Mouse (Mus musculus): Measurements from ENCODE around the gene Upk3b. TPM values are rescaled to one million over a fixed set of nuclear protein-coding genes. Genes with fewer than 3 reads are reported as not detected.

Upk3b gene
- total RNA-seq (2021) (10 to 100 TPM in 1 of 2 experiments, 1 to 10 TPM in 1; 8.8 to 10.8 TPM), polyA plus RNA-seq (2012; rRNA removed) (8.5 and 8.9 TPM in 2 replicates)
- long read RNA-seq, transcript Upk3b-201 (6 exons, 3,530 nt) = major isoform, 21 of 24 reads
- long read RNA-seq, partial matches to known transcripts = 3 of 24 reads
- long read RNA-seq, other reads (novel, unspliced or antisense) = 0 of 24 reads

DNA sequence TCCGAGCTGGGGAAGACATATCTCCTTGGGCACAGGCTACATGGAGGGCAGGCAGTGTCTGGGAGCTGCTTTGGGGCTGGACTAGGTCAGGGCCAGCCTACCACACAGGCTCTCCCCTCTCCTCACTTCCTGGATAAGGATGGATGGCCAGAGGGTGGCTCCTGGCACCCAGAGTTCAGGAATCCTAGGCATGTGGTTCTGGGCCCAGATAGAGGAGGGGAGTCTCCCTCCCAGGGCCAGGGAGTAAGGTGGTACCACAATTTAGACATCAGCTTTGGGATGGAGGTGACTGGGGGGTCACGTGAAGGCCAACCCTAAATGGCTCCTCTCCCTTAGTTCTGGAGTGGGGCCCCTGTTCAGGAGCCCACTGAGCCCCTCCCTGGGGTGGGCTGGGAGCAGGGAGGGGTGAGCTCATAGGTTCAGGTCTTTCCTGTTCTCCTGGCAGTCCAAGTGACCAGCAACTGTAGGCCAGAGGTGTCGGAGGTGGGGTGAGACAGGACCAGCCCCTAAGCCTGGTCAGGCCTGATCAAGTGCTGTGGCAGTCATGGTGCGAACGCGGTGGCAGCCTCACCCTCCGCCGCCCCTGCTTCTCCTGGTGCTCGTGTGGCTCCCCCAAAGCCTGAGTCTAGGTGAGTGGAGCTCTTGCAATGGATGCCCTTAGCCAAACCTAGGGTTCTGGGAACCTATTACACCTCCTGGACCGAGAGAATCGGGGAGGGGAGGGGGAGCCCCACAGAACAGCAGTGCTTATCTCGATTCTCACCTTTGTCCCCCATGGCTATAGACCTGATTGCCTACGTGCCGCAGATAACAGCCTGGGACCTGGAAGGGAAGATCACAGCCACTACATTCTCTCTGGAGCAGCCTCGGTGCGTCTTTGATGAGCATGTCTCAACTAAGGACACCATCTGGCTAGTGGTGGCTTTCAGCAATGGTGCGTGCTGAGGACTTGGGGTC lies at the start of gene Upk3b:
Gene Upk3b (plus strand): TSS at position 239 of the 957 bp plus-strand sequence.
- DNase-seq = no peak

DNA sequence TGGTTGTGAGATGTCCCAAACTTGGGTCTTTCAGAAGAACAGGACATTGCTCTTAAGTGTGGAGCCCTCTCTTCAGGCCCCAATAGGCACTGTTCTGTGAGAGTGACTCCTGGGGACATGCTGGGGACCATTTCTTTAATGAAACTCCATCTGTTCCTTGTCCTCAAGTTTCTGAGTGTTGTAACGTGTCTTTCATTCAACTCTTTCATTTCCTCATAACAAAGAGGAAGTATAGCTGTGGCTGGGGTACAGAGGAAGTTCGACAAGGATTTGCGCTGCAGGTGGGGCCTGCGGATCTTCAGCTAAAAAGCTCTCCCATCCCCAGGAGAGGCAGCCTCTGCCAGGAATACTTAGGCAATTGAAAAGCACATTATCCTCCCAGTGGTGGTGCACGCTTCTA lies 47.7 kb upstream of the Upk3b start:
- no peak for DNase-seq

DNA sequence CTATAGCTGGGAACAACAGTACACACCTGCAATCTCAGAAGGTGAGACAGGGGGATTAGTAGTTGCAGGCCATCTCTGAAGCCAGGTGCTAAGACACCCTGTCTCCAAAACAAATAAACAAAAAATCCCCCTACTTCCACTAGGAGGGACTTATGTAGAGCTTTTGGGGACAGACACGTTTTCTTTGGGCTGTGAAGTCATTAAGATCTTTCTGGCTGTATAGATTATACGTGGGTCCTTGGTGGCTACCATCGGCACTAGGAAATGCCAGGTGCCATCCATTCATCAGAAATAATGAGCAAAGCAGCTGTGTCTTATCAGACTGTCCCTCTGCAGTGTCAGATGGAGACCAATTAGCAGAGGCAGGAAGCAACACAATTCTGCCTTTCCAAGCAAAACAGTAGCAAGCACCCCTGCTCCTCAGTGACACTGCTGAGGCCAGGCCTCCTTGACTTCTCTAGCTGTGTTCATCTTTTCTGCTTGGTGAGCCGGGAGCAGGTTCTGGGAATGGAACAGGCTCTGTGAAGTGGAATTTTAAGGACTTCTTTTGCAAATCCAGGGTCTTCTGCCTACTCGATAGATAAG lies 44.8 kb upstream of the Upk3b start:
- DNase-seq = no peak

DNA sequence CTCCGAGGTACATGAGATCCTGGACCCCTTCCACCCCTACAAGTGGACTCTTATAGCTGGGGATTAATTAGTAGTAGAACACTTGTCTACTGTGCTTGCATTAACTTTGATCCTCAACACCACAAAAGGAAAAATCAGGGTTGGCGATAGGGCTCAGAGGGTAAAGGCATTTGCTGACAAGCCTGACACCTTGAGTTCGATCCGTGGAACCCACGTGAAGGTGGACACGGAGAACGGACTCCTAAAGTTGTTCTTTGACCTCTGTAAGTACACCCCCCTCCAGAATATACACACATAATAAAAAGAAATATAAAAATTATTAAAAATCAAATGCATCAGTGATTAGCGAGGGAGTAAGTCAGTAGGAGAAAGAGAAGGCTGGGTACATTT lies 44.0 kb upstream of the Upk3b start:
- DNase-seq = no peak

DNA sequence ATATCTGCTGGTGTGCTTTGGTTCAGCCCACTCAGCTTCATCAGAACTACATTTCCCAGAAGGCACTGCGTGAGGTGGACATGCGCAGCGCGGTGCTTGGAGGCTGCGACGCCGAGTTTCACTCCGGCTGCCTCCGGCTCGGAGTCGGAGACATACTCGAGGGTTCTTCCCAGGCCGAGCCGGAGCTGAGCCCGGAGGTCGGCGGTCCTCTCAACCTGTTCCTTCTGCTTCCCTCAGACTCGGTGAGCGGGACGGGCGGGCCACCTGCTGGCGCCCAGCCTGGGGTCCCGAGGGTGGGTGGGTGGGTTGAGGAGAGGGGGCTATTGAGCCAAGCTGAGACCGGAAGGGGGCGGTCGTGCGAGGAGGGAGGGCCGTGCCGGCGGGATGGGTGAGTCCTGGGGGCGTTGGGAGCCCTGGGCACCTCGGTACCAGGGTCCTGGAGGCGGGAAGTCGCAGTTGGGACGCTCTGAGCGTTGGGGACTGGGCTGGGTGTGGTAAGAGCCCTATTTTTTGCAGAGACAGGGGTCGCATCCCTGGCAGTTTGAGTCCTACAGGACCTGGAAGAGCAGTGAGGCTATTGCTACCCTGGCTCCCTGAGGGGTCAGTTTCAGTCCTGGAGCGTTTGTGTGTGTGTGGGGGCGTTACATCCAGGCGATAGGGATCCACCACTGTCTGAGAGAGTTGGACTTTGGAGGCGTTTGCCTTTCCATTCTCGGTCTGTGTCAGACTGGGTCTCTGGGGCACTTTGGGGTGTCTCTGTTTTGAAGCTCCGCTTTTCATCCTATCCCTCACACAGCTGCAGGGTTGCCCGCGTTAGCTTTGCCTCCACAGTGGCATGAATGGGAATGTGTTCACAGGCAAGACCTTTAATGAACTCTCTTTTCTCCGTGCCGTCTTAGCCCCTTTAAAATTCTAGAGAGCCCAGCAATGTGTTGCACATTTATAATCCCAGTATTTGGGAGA lies 43.3 kb upstream of the Upk3b start, which contains the start of gene Dtx2:
Gene Dtx2 (plus strand): TSS at position 76 of the 963 bp plus-strand sequence.
- peak; percentile 92 for DNase-seq

DNA sequence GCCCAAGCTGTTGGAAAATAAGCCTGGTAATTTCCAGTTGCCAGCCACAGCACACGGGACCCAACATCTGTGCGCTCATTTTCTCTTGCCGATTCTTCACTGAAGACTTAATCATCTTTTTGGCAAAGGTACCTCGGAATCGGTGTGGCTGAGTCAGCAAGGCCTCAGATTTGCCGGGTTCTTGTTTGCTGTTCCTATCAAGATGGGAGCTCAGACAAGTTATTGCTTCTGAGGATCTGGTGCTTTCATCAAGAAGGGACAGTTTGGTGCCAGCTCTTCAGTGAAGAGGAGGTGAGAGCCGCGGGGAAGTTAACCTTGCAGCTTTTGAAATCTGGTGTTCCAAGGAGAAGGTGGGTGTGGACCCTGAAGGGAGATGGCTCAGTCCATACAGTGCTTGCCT lies 42.1 kb upstream of the Upk3b start:
- peak; percentile 49 for DNase-seq

DNA sequence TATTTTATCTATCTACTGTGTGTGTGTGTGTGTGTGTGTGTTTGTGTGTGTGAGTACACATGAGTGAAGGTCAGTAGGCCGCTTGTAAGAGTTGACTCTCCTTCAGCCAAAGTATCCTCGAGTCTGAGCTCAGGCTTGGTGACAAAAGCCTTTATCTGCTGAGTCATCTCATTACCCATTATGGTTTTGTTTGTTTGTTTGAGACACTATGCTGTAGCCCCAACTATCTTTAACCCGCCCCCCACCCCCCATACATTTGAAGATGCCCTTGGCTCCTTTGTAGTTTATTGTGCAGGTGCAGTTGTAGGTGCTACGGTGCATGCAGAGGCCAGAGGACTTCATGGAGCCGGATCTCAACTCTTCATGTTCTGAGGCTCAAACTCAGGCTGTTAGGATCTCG lies 37.1 kb upstream of the Upk3b start:
- no peak for DNase-seq

DNA sequence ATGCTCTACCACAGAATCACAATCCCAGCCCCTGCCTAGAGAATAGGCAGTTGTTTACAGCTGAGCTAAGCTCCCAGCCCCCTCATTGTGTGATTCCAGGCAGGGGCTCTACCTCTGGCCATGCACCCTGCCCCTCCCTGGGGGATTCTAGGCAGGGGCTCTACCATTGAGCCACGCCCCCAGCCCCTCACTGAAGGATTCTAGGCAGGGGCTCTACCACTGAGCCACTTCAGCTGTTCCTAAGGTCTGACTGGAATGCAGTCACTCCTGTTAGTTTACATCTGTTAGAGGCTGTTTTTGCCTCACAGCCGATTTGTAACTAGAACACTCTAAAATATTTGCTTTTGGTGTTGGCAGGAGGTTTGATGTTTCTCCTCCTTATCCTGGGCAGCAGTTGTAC lies 36.0 kb upstream of the Upk3b start:
- no peak for DNase-seq

DNA sequence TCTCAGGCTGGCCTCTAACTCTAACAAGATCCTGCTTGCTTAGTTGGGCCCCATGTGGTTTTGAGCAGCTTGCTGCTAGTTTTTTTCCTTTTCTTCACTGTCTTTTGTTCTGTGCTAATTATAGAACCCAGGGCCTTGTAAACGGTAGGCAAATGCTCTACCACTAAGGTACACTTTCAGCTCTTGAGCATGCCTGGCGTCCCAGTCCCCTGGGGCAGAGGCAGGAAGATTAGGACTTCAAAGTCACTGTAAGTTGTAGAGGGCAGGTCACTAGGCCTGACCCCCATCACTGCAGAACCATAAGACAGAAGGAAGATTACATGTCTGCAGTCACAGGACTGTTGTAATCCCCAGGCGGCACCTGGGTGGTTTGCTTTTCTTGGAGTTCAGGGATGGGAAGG lies 35.5 kb upstream of the Upk3b start:
- DNase-seq = no peak

DNA sequence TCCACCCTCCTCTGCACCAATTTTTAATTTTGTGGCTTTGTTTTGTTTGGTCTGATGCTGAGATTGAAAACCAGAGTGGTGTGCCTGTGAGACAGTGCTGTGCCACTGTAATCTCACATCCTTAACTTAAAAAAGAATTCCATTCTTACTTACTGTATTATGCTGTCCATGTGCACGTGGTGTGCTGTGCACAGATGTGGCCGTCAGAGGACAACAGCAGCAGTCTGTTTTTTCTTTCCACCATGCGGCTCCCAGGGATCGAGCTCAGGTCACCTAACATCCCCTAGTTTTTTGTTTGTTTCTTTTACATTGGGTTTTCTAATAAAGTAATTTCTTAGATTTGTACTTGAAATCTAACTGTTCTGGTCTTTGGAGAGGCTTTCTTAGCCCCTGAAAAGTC lies 33.8 kb upstream of the Upk3b start:
- DNase-seq = no peak

DNA sequence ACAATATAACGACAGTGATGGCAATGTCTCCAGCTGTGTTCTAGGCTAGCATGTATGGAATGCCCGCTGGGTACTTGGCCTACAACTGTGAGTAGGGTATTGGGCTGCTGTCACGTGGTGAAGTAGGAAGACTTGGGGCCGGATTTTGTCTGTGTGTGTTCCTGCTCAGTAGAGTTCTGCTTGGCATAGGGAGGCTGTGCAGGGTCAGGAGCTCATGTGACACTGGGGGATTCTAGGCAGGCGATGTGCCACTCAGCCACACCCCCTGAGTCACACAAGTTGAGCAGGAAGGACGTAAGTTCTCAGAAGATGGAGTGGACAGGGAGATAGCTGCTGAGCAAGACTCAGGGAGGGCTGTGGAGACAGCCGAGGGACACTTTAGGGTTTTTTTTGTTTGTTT lies 30.6 kb upstream of the Upk3b start:
- DNase-seq = peak; percentile 41

DNA sequence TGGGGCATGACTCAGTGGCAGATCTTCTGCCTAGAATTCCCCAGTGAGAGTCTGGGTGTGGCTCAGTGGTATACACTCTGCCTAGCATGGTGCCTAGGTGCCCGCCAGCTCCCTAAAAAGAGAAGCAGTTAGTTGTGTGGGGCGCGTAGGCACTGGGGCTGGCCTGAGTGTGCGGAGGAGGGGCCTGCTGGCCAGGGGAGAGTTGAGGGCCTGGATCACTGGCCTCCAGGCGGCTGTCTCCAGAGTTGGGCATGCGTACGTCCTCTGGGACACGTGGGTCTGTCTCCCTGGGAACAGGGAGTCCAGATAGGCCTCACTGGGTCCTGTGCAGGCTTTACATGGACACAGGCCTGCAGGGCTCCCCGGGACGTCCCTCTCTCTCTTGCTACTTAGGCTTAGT lies 23.4 kb upstream of the Upk3b start:
- peak; percentile 44 for DNase-seq

DNA sequence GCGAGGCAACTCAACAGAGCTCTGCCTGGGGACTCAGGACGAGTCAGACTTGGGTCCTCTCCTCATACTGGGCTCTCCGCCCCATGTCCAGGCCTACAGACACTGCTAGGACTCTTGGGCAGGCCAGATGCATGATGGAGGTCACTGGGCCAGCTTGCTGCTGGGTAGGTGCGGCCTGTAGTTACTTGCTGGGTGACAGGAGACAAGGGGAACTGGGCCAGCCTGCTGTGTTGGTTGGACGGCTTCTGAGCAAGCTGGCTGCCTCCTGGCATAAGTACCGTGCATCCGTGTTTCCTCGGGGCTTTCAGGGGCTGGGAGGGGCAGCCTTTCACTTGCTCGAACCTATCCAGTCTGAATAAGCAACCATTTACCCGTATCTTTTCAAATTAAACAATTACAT lies 22.7 kb upstream of the Upk3b start:
- DNase-seq = no peak

DNA sequence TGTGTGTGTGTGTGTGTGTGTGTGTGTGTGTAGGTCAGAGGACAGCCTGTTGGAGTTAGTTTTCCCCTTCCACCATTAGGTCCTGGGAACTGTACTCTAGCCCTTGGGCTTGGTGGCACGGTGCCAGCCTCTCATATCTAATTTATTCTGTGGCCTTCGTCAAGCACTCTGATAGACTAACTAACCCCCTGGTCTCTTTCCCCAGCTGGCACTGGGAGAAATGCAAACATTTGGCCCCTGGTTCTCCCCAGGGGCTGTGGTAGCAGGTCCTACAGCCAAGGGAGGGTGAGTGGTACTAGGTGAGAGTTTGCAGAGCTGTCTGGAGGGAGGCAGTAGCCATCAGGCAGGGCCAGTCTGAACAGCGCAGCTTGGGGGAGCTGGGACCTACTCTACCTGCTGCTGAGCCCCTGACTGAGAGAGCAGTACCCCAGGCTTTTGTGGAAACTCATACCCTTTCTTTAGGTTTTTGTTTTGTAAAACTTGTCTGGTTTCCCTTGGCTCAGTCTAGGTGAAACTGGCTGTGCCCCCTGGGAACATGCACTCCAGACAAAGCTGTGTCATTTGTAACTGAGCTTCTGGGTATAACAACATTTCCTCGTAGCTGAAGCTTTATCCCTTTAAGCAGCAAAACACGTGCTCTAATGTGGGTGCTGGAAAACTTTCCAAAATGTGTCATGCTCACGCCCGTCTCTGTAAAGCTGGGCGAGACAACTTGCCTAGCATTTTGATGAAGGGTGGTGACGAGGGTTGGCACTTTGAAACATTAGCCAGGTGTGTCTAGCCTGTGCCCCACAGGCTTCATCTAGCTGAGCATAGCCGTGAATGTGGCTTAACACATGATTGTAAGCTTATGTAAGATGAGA lies 22.1 kb upstream of the Upk3b start:
- DNase-seq = peak; percentile 74

DNA sequence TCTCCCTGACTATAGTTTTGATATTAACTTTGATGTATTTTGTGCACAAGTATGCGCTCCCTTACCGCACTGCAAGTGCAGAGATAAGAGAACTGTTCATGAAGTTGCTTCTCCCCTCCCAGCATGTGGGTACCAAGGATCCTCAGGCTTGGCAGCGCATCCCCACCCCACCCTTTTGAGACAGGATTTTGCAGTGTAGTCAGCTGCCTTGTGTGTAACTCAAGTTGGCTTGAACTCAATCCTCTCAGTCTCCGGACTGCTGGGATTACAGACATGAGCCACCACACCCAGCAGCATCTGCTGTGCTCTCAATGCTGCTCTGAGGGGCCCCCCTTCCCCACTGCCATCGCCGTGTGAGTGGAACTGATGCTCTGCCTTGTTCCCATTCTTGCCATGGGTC lies 21.0 kb upstream of the Upk3b start:
- no peak for DNase-seq

DNA sequence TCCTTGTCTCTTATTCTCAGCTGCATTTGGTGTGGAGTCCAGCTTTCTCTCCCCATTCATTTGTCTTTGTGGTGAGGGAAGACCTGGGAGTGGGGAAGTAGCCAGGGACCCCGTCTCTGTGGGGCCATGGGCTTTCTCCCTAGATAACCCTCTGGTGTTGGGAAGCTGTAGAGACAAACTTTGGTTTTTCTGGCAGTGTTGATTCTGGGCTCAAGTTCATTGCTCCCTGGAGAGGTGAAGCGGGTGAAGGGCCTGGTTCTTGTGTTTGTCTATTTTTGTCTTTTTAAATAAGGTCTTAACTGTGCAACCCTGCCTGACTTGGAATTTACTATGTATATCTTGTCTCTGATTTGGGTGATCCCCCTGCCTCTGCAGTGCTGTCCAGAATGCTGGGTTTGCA lies 19.6 kb upstream of the Upk3b start:
- no peak for DNase-seq

DNA sequence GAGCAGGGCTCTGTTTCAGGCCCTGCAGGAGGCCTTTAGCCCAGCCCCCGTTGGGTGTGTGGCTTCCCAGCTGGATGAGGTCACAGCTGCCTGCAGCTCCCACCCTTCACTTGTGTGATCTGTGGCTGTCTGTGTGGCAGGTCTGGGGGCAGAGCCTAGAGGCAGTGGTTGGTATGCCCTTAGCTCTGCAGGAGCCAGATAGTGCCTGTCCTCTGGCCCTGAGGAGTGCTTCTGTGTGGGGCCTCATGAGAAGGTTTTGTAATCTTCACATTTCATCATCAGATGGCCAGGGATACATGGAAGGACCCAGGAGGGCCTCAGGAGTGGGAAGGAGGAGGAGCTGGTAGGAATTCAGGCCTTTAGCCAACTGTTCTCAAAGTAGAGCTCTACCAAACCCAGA lies 18.4 kb upstream of the Upk3b start:
- peak; percentile 21 for DNase-seq

DNA sequence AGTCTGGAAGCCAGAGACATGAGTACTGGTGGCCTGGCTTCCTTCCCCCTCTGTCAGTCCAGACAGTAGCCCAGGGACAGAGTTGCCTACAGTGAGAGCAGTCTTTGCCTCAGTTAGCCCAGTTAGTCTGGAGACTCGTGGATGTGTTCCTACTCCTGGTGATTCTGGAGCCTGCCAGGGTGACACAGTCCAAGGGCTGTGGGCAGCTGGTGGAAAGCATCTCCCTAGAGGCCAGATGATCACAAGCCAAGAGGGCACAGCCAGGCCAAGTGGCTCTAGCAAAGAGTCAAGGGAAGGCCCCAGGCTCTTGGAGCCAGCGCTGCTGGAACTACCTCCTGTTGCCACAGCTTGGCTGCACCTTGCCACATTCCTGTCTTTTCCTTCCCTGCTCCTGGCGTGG lies 12.6 kb upstream of the Upk3b start:
- peak; percentile 51 for DNase-seq

DNA sequence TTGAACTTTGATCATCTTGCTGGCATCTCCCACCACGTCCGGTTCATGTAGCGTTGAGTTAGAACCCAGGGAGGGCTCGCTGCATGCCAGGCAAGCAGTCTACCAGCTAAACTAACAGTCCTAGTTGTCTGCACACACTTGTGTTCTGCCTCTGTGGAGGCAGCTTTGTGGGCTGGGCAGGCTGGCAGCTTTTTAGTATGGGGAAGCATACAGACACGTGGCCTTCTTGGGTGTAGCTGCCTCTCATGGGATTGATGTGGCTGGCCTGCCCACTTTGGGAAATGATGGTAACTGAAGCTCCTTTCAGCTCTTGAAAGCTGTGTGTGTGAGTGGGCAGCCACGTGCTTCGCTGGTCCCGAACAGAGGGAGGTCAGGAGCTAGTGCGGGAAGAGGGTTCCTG lies 11.4 kb upstream of the Upk3b start:
- DNase-seq = no peak

DNA sequence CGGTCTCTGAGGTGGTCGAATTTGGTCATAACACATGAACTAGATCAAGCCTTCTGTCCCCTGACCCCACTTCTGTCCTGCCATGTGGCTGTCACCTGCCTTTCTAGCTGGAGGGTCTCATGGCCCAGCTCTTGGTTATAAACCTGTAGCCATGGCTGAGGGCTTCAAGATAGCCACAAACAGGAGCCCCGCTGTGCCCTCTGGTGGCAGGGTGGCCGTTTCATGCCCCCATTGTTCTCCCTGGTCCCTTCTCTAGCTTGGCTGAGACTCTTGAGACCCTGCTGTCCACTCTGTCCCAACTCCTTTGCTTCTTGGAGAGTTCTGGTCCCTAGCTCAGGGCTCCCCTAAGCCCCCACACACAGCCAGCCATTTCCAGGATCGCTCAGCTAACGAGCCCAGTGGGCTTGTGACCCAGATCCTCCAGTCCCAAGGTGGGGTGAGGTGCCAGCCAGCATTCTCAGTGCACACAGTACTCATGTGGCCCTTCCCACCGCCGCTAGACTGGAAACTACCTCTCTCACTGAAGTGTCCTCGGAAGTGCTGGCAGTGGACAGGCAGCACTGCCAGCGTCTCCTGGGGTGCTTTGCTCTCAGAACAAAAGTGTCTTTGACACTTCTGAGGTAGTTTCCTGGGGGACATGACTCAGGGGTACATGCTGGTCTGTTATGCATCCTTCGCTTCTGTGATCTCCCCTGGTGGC lies 10.5 kb upstream of the Upk3b start:
- no peak for DNase-seq

Data from adrenal gland, adult 2 months (tissue).